Mouse (Mus musculus) cortical plate, adult 2 months (tissue): ENCODE results near the gene B230217C12Rik.

Source experiments
- CTCF ChIP-seq: fragments of 200-500 bp; IDR thresholded peaks from 2 replicates; pipeline ENCODE4 v1.5.1; 2011; ENCODE audit warnings: mild to moderate bottlenecking, control low read depth, low read length; ENCODE audit not compliant: insufficient read depth; ENCODE audit errors: extremely low read depth
- POLR2A ChIP-seq: fragments of 200-500 bp; IDR thresholded peaks from 2 replicates; pipeline ENCODE4 v1.6.1; 2011; ENCODE audit warnings: mild to moderate bottlenecking, low read length, control low read depth; ENCODE audit not compliant: insufficient read depth; ENCODE audit errors: extremely low read depth

GRCm38 (mm10) chr11:97855473-97855872 lies 14.9 kb downstream of the B230217C12Rik start:
- TF ChIP-seq CTCF (no peak), POLR2A (no peak)
